Mouse (Mus musculus) natural killer cell, adult 2 months (primary cell): ENCODE results near the gene Tesk2.
"Not testable (repeated sequence)": the region's sequence is repeated elsewhere in the genome, so short reads cannot be mapped to it uniquely, and the experiment has no call there.

Experiments
- DNase-seq, 2 experiments: peaks; one replicate each; pipeline ENCODE4 v3.0.0; 2022; ENCODE audit warnings: low spot score in 2 of 2

Gene Tesk2

DNA sequence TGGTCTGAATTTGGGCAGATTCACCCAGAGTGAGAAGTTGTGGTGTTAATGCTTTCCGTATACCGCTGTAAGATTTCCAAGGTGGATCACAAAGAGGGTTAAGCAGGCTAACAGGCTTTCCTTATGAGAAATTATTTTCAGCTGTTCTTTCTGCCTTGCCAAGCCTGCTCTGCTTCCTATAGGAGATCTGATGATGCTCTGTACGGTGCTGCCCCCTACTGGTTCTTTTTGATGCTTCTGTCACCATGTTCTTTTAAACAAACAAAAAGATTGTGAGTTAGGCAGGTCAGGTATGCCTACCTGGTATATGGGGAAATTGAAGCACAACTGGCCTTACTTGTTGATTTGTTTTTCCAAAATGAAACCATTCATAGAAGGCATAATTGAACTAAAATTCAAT is 68.2 kb downstream of the Tesk2 start:
- peak; percentile 74 to 80 for DNase-seq

- no peak for DNase-seq
Measured at GRCm38 (mm10) chr4:116792453-116792852, 71.7 kb downstream of the Tesk2 start.

- DNase-seq: no peak
Measured at GRCm38 (mm10) chr4:116794273-116794672, 73.5 kb downstream of the Tesk2 start.

- DNase-seq: no peak
Measured at GRCm38 (mm10) chr4:116796442-116797110, 75.8 kb downstream of the Tesk2 start.

DNA sequence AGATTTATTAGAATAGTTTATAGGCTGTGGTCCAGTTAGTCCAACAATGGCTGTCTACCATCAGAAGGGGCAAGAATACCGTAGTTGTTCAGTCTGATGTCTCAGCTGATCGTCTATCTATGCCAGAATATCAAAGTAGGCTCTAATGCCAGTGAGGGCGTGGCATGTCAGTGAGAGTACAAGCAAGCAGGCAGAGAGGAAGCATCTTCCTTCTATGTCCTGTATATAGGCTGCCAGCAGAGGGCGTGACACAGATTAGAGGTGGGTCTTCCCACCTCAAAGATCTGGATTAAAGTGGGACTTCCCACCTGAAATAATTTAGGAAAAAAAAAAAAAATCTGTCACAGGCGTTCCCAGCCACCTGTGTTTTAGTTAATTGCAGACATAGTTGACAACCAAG is 79.2 kb downstream of the Tesk2 start:
- DNase-seq: no peak

DNA sequence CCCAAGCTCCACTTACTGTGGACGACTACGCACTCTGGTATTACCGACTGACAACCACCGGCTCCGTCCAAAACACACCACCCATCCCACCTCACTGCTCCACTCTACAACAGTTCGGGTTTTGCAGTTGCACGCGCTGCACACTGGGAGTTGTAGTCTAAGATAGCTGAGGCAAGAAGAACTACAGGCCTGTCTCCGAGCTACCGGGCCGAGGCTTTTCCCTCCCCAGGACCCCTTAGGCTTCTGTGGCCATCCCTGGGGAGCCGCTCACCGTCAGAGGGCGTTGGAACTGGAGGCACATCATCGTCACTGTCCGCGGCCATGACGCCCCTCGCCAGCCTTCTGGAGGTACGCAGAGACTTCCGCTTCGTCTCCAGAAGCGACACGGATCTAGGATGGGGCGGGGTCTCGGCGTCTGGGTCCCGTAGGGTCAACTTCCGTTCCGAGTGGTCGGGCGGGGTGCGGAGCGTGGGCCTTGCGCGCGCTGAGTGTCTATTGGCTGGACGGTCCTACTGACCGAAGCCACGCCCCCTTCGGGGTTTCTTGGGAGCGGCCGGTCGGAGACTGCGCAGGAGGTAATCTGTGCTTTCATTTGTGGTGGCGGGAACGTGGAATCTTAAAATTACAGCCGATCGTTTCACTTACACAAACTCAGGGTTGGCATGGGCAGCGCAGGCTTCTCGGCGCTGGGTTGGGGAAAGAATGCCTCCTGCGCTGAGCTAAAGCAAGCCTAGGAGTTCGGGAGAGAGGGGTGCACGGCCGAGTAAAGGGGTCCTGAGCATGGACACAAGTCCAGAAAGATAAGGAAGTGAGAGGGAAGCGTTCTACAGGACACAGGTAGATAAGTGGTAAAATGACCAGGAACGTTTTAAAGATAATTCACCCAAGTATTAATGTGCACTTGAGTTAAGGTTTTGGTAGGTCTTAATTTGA is 86.7 kb downstream of the Tesk2 start, which contains the start of the genes Toe1 and Mutyh:
TSS of gene Toe1 (minus strand) at position 444 of the 933 bp plus-strand sequence.
TSS of gene Mutyh (plus strand) at position 527 of the 933 bp plus-strand sequence.
- peak; percentile 90 to 91 for DNase-seq

GRCm38 (mm10) chr4:116811012-116811411 is 90.3 kb downstream of the Tesk2 start:
- no peak for DNase-seq

DNA sequence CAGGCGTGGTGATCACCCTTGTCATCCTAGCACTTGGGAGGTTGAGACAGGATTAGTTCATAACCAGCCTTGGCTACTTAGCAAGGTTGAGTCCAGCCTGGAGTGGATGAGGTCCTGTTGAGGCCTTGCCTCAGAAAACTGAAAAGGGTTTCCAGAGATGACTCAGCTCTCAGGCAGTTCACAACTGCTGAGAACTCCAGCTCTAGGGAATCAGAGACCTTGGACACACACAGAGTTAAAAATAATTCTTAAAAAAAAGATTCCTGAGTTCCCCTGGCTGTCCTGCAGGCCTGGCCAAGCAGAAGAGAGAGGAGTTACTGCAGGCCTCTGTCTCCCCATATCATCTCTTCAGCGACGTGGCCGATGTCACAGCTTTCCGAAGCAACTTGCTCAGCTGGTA is 94.5 kb downstream of the Tesk2 start:
- no peak for DNase-seq

DNA sequence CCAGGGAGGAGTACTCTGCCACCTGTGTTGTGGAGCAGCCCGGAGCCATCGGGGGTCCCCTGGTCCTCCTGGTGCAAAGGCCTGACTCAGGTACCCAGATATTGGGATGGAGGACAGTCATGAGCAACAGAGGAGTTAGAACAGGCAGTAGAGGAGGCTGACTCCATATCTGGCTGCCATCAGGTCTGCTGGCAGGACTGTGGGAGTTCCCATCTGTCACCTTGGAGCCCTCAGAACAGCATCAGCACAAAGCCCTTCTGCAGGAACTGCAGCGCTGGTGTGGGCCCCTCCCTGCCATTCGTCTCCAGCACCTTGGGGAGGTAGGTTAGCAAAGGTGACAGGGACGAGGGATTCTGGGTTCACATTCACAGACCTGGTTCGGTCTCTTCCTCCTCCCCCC is 96.7 kb downstream of the Tesk2 start:
- no peak for DNase-seq

GRCm38 (mm10) chr4:116819968-116820901 is 99.5 kb downstream of the Tesk2 start:
- no peak for DNase-seq

DNA sequence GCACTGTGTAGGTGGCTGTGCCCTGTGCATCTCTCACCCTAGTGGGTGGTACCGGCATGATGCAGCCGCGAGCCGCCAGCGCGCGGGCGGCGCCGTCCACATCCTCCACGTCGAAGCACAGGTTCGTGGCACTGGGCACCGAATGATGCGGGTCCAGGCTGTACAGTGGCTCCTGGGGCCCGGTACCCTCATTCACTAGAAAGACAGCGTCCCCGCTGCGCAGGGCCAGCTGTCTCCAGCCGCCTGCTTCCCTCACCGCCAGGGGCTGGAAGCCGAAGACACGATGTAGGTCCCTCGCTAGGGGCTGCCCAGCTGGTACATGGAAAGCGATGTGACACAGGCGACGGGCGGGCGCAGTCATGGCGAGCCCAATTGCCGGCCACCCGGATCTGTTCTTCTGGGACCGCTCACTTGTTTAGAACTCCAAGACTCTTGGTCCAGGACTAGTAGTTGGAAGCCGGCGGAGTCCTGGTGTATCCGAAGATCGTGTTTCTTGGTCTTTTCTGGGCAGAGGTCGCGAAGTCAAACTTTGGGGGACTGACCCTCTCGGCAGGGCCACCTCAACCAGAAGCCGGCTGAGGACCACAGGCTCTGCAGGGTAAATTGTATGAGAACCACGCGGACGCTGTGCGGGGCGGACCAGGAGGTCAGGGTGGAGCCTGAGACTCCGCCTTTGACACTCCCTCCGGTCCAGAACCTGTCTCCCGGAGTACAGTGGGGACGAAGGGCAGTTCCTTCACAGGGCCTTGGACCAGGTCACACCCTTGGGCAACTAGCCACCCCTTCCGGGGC is 100.3 kb downstream of the Tesk2 start:
- DNase-seq: peak; percentile 21 to 26

DNA sequence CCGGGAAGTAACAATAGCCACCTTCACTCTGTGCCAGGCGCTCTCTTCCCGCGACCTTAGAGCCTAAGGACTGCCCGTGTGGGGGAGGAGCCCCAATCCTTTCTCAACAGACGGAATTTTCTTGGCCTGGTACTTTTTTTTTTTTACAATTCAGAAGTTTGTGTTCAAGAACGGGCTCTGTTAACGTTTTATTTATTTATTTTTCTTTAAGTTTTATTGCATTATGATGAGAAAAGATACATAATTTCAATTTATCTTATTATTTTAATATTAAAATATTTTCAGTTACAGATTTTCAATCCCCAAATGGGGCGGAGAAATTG is 100.9 kb downstream of the Tesk2 start, which contains the start of gene Hpdl:
TSS of gene Hpdl (minus strand) at position 14 of the 323 bp plus-strand sequence.
- DNase-seq: no peak

DNA sequence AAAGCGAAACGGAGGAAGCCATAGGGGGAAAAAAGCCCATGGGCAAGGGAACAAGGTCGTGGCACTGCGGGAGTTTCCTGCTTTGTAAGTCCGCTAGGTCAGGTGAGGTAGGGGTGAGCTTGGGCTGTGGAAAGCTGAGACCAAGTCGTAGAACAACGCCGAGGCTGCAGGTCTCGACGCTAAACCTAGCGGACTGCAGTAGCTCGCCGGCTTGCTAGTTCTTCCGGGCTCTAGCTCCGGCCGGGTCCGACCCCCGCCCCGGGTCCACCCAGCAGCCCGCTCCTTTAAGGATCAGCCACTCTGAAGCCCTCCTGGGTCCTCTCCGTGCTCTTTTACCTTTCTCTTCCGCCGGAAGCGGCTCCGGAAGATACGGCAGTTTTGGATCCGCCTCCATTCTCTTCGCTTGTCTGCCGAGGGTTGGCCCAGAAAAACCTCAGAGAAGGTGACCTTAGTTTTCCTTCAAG is 103.8 kb downstream of the Tesk2 start:
- DNase-seq: peak; percentile 54 to 58

DNA sequence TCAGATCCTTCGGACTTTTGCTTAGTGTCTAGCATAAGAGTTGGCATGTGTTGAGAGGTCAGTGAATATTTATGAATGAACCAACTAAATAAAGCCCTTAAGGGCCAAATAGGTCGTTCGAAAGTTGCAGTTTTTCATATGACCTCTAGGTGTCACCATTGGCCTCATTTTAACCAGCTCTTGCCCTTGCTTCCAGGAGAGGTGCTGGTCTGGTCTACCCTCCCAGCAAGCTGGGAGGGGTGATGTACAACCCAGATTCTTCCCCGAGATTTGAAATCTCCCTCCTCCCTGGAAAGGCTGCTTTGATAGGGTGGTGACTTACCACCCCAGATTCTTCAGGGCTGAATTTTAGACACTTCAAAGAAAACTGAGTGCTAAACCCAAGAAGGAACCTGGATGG is 107.1 kb downstream of the Tesk2 start:
- peak; percentile 24 to 43 for DNase-seq

GRCm38 (mm10) chr4:116829364-116830069 is 108.8 kb downstream of the Tesk2 start:
- DNase-seq: no peak

DNA sequence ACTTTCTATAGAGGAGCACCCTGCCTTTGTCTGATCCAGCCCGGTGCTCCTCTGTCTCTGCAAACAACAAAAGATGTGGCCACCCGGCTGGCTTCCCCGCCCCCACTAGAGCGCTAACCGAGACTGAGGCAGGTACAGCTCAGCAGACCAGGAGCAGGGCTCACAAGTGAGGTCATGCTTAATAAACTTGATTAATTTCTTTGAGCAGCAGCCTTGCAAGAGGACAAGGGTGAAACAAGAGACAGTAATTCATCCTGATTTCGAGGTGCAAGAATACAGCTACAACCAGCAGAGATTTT is 109.3 kb downstream of the Tesk2 start:
- no peak for DNase-seq

DNA sequence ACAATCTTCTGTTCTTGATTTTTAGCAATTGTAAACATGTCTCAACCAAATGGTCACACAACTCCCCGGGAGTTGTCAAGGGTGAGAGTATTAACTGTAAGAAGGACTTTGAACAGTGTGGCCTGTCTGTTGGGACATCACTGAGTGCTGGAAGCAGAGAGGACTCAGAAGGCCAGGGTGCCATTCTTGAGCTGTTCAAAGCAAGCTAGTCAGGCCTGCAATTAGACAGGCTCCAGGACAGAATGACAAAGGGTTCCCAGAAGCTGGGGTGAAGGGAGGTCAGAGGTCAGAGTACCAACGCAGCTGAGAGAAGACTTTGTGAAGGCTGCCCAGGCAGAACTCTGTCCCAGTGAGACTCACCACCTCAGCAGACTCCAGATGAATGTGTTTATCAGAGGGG is 118.3 kb downstream of the Tesk2 start:
- DNase-seq: no peak

- not testable (repeated sequence) for DNase-seq
Measured at GRCm38 (mm10) chr4:116840096-116840495, 119.3 kb downstream of the Tesk2 start.

- no peak for DNase-seq
Measured at GRCm38 (mm10) chr4:116840841-116841240, 120.1 kb downstream of the Tesk2 start.

- DNase-seq: no peak
Measured at GRCm38 (mm10) chr4:116844324-116844723, 123.6 kb downstream of the Tesk2 start.
